In genomic region chr15:92634044-92634610, GRCm38 (mm10) we compare ENCODE assay signal across 15 mouse cellular contexts.
A peak's percentile ranks its signal among the peaks of the same experiment; 100 is the strongest.
DNase-seq lines count a peak whose midpoint lies in the region; ATAC-seq lines count a peak whose summit lies in the region.
"Had no signal": no experiment of that assay in that cellular context is flagged by ENCODE, and none has a peak within 500 bp of the region (broad histone marks: within the 10 kb centered on the region; RNA-seq: fewer than 3 reads in every experiment).

No protein-coding gene starts in this region.

- H3K9ac ChIP-seq in hindbrain, embryonic 16.5 days (ENCODE audit: low read depth, low read length): no peak overlapping the region
- H3K9ac ChIP-seq in hindbrain, embryonic 11.5 days (ENCODE audit: low read depth, low read length): no peak overlapping the region
- H3K9ac ChIP-seq in heart, embryonic 11.5 days (ENCODE audit: low read depth, low read length): no peak overlapping the region
- H3K9ac ChIP-seq: limb, embryonic 12.5 days; neural tube, embryonic 13.5 days had no signal

- no peak for ATAC-seq in hindbrain, embryonic 16.5 days
- no peak for ATAC-seq in hindbrain, embryonic 11.5 days (ENCODE audit: low FRiP score)
- ATAC-seq in heart, embryonic 11.5 days (replicated peaks; ENCODE audit: insufficient number of reproducible peaks, low FRiP score, low TSS enrichment): no peak
- no peak for ATAC-seq in megakaryocyte-erythroid progenitor cell, adult 5-6 weeks (replicated peaks; ENCODE audit: low FRiP score, low TSS enrichment, poor library complexity, severe bottlenecking)

- no peak for DNase-seq in hindbrain, embryonic 11.5 days (ENCODE audit: low spot score)
- DNase-seq in brain, adult 2 months (ENCODE audit: low read depth, low spot score): peak; percentile 68
- peak; percentile 8 for DNase-seq in retina, embryonic 14.5 days (ENCODE audit: low spot score)
- DNase-seq in thymus, postnatal 0 days (ENCODE audit: low spot score): no peak
- DNase-seq: gastrocnemius, postnatal 36 days; kidney, adult 18-20 months; lung, adult 2 months; thymus, postnatal 25 days had no signal

- H3K27me3 ChIP-seq in hindbrain, embryonic 16.5 days (replicated peaks; ENCODE audit: control insufficient read depth, insufficient read depth, low read length): no peaks in the 10 kb centered on the region
- H3K27me3 ChIP-seq in hindbrain, embryonic 11.5 days (ENCODE audit: control insufficient read depth, insufficient read depth, low read length): no peaks in the 10 kb centered on the region
- no peaks in the 10 kb centered on the region; the same call in 1 of the 2 replicates for H3K27me3 ChIP-seq in heart, embryonic 11.5 days (ENCODE audit: control insufficient read depth, insufficient read depth, low read length)
- H3K27me3 ChIP-seq: CH12.LX; limb, embryonic 12.5 days had no signal

- H3K9me3 ChIP-seq in hindbrain, embryonic 16.5 days (ENCODE audit: control insufficient read depth, low read length): no peaks in the 10 kb centered on the region
- H3K9me3 ChIP-seq in hindbrain, embryonic 11.5 days (ENCODE audit: control insufficient read depth, low read length): no peaks in the 10 kb centered on the region
- H3K9me3 ChIP-seq in heart, embryonic 11.5 days (replicated peaks; ENCODE audit: control insufficient read depth, low read length): no peaks in the 10 kb centered on the region
- H3K9me3 ChIP-seq: limb, embryonic 12.5 days; neural tube, embryonic 13.5 days had no signal

- H3K36me3 ChIP-seq in hindbrain, embryonic 16.5 days (ENCODE audit: control insufficient read depth, insufficient read depth, low read length): no peaks in the 10 kb centered on the region
- H3K36me3 ChIP-seq in hindbrain, embryonic 11.5 days (ENCODE audit: control insufficient read depth, insufficient read depth, low read length): no peaks in the 10 kb centered on the region
- no peaks in the 10 kb centered on the region for H3K36me3 ChIP-seq in heart, embryonic 11.5 days (ENCODE audit: control insufficient read depth, insufficient read depth, low read length)
- H3K36me3 ChIP-seq: limb, embryonic 12.5 days; neural tube, embryonic 13.5 days had no signal

- no peak overlapping the region for H3K4me3 ChIP-seq in hindbrain, embryonic 16.5 days (ENCODE audit: low read length)
- no peak overlapping the region for H3K4me3 ChIP-seq in hindbrain, embryonic 11.5 days (ENCODE audit: low read depth, low read length)
- no peak overlapping the region for H3K4me3 ChIP-seq in heart, embryonic 11.5 days (ENCODE audit: low read depth, low read length)
- H3K4me3 ChIP-seq: limb, embryonic 12.5 days; neural tube, embryonic 13.5 days had no signal

- H3K4me2 ChIP-seq in hindbrain, embryonic 16.5 days (ENCODE audit: low read length): 0 out of 2 replicates have a peak overlapping the region, but pooled peaks have one; percentile 1
- H3K4me2 ChIP-seq in hindbrain, embryonic 11.5 days (replicated peaks; ENCODE audit: low read depth, low read length): no peak overlapping the region
- H3K4me2 ChIP-seq in heart, embryonic 11.5 days: peak overlapping the region; percentile 20
- H3K4me2 ChIP-seq: limb, embryonic 12.5 days; midbrain, embryonic 11.5 days; neural tube, embryonic 13.5 days had no signal

- peaks cover under 1% of the 10 kb centered on the region; the same call in 1 of the 2 replicates for H3K4me1 ChIP-seq in hindbrain, embryonic 16.5 days (ENCODE audit: control insufficient read depth, insufficient read depth, low read depth, low read length)
- H3K4me1 ChIP-seq in hindbrain, embryonic 11.5 days (replicated peaks; ENCODE audit: control insufficient read depth, insufficient read depth, low read length): no peaks in the 10 kb centered on the region
- peaks cover 16% of the 10 kb centered on the region for H3K4me1 ChIP-seq in heart, embryonic 11.5 days (ENCODE audit: control insufficient read depth, insufficient read depth, low read length)

- 74% methylated on average over 14 of the region's 14 CpGs for WGBS in hindbrain, embryonic 16.5 days
- WGBS in hindbrain, embryonic 11.5 days: 90% methylated on average over 14 of the region's 14 CpGs
- 47% methylated on average over 14 of the region's 14 CpGs for WGBS in heart, embryonic 11.5 days (ENCODE audit: insufficient replicate concordance)

- H3K27ac ChIP-seq in hindbrain, embryonic 16.5 days (ENCODE audit: low read depth, low read length): no peak overlapping the region
- no peak overlapping the region for H3K27ac ChIP-seq in hindbrain, embryonic 11.5 days (ENCODE audit: low read depth, low read length)
- H3K27ac ChIP-seq in heart, embryonic 11.5 days (ENCODE audit: low read depth, low read length): no peak overlapping the region
- H3K27ac ChIP-seq: limb, embryonic 12.5 days; neural tube, embryonic 13.5 days had no signal

Comparison
In these comparisons a context has a peak if more than half of its experiments do, and no peak if none do; other contexts are left out.
1. DNase-seq: peak in brain, adult 2 months (single experiment) and retina, embryonic 14.5 days (single experiment); none in hindbrain, embryonic 11.5 days (single experiment) and thymus, postnatal 0 days (single experiment).